Mouse (Mus musculus): ENCODE measurements at regions not wholly inside any gene's neighbourhood (a gene's known extent, or its start where the extent isn't known, plus 50 kb on each side); places are given as distances from the start of the nearest gene placed in this dataset.

DNA sequence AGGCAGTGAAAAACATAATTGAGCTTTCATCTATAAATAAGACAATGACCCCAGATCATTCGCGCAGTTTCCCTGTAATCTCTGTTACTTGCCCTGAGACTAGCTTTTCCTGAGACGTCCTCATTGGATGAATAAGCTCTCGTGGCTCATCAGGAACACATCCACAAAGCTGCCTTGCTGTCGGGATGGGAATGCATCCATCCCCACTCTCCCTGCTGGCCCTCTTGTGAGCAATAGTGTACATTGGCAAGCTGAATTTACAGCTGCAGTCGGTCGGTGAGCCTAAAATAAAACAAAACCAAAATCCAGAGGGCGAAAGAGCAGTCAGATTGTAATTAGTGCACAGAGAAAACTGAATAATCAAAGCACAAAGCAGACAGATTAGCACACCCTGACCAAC is 74.5 kb upstream of the Dpyd start:
- TF ChIP-seq POLR2A (IDR thresholded peaks at IDR 0.05; ENCODE audit: insufficient read length, low read depth) (no peak), MYOD1 (IDR thresholded peaks at IDR 0.05; ENCODE audit: control insufficient read depth in 1 of 3, insufficient read length in 2 of 3, low read depth in 2 of 3) (no peak), MYOG (IDR thresholded peaks at IDR 0.05; ENCODE audit: control insufficient read depth in 1 of 3, insufficient read depth in 1 of 3, insufficient read length in 2 of 3, low read depth in 2 of 3) (no peak), CEBPB (IDR thresholded peaks at IDR 0.05; ENCODE audit: insufficient read depth, poor library complexity, severe bottlenecking) (no peak), MAX (IDR thresholded peaks at IDR 0.05; ENCODE audit: low read depth) (no peak), TCF12 (IDR thresholded peaks at IDR 0.05; ENCODE audit: insufficient read depth, poor library complexity, severe bottlenecking) (no peak), SRF (IDR thresholded peaks at IDR 0.05; ENCODE audit: control insufficient read depth, insufficient read length, low read depth) (no peak), USF1 (IDR thresholded peaks at IDR 0.05; ENCODE audit: low read depth) (no peak), TCF3 (IDR thresholded peaks at IDR 0.05; ENCODE audit: insufficient read length, low read depth) (no peak), E2F4 (IDR thresholded peaks at IDR 0.05; ENCODE audit: insufficient read depth) (no peak), POLR2AphosphoS2 (IDR thresholded peaks at IDR 0.05; ENCODE audit: insufficient read length, low read depth) (no peak), REST (IDR thresholded peaks at IDR 0.05; ENCODE audit: insufficient read depth, insufficient read length) (no peak)
